Mouse (Mus musculus): Measurements from ENCODE around the gene Lmcd1.

DNA sequence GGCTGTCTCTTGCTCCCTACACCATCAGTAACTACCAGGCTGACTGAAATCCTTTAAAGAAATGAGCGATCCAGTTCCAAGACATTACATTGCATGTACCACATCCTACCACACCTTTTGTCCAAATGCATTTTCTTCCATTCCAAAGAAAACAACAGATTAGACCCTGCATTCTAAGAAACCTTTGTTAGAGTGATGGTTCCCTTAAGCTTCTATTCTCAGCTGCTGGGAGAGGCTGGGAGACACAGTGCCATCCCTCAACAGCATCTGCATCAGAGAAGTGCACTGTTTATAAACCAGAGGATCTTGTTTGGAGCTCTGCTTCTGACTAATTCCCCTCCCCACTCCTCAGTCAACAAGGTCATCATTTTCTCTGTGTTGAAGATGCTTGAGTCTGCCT, 27.1 kb downstream of the Lmcd1 start:
- no peak for TF ChIP-seq POLR2A (IDR thresholded peaks at IDR 0.05; ENCODE audit: borderline replicate concordance, extremely low read depth, insufficient read depth, insufficient read length, poor library complexity, severe bottlenecking)
- TF ChIP-seq CTCF (IDR thresholded peaks at IDR 0.05; ENCODE audit: borderline replicate concordance, extremely low read depth, insufficient read depth, insufficient read length) = no peak

Measured in brain, embryonic 14.5 days (tissue).